Mouse (Mus musculus): ENCODE data around the gene Ciz1. TPM values are rescaled to one million over a fixed set of nuclear protein-coding genes. Genes with fewer than 3 reads are reported as not detected.

Ciz1 gene
- polyA plus RNA-seq, 1 experiment from 2014 or later = 47.5 TPM

DNA sequence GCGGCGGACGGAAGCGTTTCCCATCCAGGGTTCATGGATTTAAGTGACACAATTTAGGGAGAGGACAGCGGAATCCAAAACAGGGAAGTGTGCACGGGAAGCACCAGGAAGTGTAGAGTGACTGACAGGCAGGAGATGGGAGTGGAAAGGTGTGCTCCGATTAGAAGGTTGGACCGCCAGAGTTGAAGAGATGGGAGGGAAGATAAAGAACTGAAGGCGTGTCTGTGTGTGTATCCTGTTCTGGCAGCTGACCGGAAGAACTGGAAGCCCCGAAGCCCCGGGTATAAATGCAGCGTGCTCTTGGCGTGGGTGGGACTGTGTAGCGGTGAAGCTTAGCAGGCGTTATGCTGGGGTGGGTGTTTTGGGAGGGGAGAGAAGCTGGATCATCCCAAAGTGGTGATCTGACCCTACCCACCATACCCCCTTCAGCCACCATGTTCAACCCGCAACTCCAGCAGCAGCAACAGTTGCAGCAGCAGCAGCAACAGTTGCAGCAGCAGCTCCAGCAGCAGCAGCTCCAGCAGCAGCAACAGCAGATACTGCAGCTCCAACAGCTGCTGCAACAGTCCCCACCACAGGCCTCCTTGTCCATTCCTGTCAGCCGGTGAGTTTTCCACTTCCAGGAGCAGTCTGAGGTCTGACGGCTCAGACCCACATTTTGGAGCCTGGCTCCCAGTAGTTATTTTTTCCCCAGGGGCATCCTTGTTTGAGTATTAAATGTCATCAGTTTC lies 11.4 kb downstream of the Ciz1 start:
- Histone ChIP-seq H3K27me3 (ENCODE audit: control insufficient read depth, insufficient read depth, low read length) (0 out of 2 replicates have a peak, but pooled peaks cover 8% of the 10 kb centered on the region), H3K27ac (peak overlapping the region; percentile 83), H3K4me3 (replicated peaks; ENCODE audit: low read length) (peak overlapping the region; percentile 75), H3K4me1 (replicated peaks; ENCODE audit: control insufficient read depth, insufficient read depth, low read length) (peaks cover 17% of the 10 kb centered on the region), H3K9ac (peak overlapping the region; percentile 88), H3K36me3 (replicated peaks; ENCODE audit: control insufficient read depth, insufficient read depth) (peaks cover 39% of the 10 kb centered on the region), H3K9me3 (ENCODE audit: control insufficient read depth, low read length) (no peaks in the 10 kb centered on the region), H3K4me2 (replicated peaks) (peak overlapping the region; percentile 85)
- DNase-seq (ENCODE audit: low spot score) (no peak), ATAC-seq (ENCODE audit: low FRiP score) (peak; percentile 44)
- 9% methylated on average over 19 of the region's 19 CpGs for WGBS

DNA sequence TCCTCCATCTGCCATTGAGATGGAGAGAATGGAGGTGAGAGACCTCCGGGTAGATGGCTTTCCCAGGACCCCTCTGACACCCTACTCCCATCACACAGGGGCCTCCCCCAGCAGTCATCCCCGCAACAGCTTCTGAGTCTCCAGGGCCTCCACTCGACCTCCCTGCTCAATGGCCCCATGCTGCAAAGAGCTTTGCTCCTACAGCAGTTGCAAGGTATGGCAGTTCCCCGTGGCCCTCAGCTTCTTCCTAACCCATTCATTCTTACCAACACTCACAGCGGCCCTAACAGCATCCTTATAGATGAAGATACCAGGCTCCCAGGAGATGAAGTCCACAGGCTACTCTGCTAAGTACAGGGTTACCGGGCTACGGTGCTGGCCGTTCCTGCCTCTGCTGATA lies 12.0 kb downstream of the Ciz1 start:
- no peaks in the 10 kb centered on the region for H3K9me3 ChIP-seq (ENCODE audit: control insufficient read depth, low read length)
- ATAC-seq (ENCODE audit: low FRiP score) (no peak), DNase-seq (ENCODE audit: low spot score) (no peak)
- peaks cover 45% of the 10 kb centered on the region for H3K36me3 ChIP-seq (replicated peaks; ENCODE audit: control insufficient read depth, insufficient read depth)
- H3K9ac ChIP-seq = peak overlapping the region; percentile 88
- H3K4me1 ChIP-seq (replicated peaks; ENCODE audit: control insufficient read depth, insufficient read depth, low read length) = peaks cover 17% of the 10 kb centered on the region
- H3K4me2 ChIP-seq (replicated peaks) = peak overlapping the region; percentile 85
- H3K4me3 ChIP-seq (replicated peaks; ENCODE audit: low read length) = peak overlapping the region; percentile 75
- 83% methylated on average over 8 of the region's 8 CpGs for WGBS
- 0 out of 2 replicates have a peak, but pooled peaks cover 8% of the 10 kb centered on the region for H3K27me3 ChIP-seq (ENCODE audit: control insufficient read depth, insufficient read depth, low read length)
- no peak overlapping the region for H3K27ac ChIP-seq

DNA sequence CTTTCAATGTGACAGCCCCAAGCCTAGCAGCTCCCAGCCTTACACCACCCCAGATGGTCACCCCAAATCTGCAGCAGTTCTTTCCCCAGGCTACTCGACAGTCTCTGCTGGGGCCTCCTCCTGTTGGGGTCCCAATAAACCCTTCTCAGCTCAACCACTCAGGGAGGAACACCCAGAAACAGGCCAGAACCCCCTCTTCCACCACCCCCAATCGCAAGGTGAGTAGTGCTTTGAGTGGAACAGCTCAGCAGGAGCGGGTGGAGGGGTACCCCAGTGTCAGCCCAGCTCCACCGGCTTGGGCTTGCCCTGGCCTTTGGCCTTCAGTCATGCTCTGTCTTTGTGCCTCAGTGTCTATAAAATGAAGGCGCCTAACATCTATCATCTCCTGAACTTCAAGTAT lies 15.2 kb downstream of the Ciz1 start:
- ATAC-seq (ENCODE audit: low FRiP score) = no peak
- H3K27ac ChIP-seq = no peak overlapping the region
- peaks cover 10% of the 10 kb centered on the region for H3K4me1 ChIP-seq (replicated peaks; ENCODE audit: control insufficient read depth, insufficient read depth, low read length)
- H3K36me3 ChIP-seq (replicated peaks; ENCODE audit: control insufficient read depth, insufficient read depth) = peaks cover 77% of the 10 kb centered on the region
- no peaks in the 10 kb centered on the region for H3K9me3 ChIP-seq (ENCODE audit: control insufficient read depth, low read length)
- no peak overlapping the region for H3K9ac ChIP-seq
- WGBS = 98% methylated on average over 5 of the region's 5 CpGs
- DNase-seq (ENCODE audit: low spot score) = no peak
- no peaks in the 10 kb centered on the region for H3K27me3 ChIP-seq (ENCODE audit: control insufficient read depth, insufficient read depth, low read length)
- H3K4me2 ChIP-seq (replicated peaks) = no peak overlapping the region
- H3K4me3 ChIP-seq (replicated peaks; ENCODE audit: low read length) = no peak overlapping the region

DNA sequence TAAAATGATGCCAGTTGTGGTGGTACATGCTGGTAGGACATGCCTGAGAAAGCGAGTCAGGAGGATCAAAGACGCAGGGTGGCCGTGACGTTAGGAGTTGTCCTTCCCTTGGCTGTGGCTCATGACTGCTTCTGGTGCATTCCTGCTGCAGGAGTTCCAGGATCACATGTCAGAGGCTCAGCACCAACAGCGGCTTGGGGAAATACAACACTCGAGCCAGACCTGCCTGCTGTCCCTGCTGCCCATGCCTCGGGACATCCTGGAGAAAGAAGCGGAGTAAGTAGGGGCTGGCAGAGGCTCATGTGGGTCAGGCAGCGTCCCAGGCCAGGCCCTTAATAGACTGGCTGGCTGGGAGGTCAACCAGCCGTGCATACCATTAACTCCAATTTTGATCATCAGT lies 22.1 kb downstream of the Ciz1 start:
- no peak for ATAC-seq (ENCODE audit: low FRiP score)
- no peak overlapping the region for H3K4me2 ChIP-seq (replicated peaks)
- H3K27ac ChIP-seq = no peak overlapping the region
- DNase-seq (ENCODE audit: low spot score) = no peak
- no peaks in the 10 kb centered on the region for H3K27me3 ChIP-seq (ENCODE audit: control insufficient read depth, insufficient read depth, low read length)
- H3K4me1 ChIP-seq (replicated peaks; ENCODE audit: control insufficient read depth, insufficient read depth, low read length) = no peaks in the 10 kb centered on the region
- no peaks in the 10 kb centered on the region for H3K9me3 ChIP-seq (ENCODE audit: control insufficient read depth, low read length)
- H3K36me3 ChIP-seq (replicated peaks; ENCODE audit: control insufficient read depth, insufficient read depth) = peaks cover 95% of the 10 kb centered on the region
- no peak overlapping the region for H3K9ac ChIP-seq
- no peak overlapping the region for H3K4me3 ChIP-seq (replicated peaks; ENCODE audit: low read length)
- WGBS = 91% methylated on average over 10 of the region's 10 CpGs

DNA sequence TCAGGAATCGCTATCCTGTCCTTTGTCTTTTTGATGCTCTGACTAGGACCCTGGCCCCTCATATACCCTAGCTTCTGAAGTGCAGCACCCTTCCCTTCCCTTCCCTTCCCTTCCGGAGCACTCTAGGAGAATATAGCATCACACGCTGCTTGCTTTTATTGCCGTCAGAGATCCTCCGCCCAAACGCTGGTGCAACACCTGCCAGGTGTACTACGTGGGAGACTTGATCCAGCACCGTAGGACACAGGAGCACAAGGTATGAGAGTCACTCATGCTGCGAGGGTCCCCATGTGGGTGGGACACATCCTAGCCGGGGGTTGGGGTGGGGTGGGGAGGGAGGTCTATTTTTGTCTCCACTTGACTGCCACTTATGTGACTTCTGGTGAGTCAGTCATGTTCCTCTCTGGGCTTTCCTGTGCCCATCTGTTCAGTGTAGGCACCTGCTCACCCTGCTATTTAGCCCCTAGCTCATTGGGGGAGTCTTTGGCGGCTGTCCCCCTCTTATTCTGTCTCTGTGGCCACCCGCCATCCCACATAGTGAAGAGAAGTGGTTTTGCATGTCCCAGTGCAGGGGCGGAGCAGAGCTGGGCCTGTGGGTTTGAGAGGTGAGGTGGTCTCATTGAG lies 23.3 kb downstream of the Ciz1 start:
- H3K4me2 ChIP-seq (replicated peaks) = no peak overlapping the region
- no peak for ATAC-seq (ENCODE audit: low FRiP score)

DNA sequence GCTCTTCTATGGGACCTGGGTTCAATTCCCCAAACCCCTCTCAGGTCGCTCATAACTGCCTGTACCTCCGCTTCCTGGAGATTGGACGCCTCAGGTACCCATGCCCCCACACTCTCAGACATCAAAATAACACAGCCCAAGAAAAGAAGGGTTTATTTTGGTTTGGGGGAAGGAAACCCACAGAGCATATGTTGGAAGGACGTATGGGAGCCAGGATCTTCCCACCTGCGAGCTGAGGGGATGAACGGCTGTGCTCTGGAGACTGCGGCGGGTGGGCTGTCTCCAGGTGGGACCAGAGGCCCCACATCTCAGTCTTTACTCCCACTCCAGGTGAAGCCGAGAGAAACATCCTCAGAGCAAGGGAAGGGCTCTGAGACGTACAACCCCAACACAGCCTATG lies 24.8 kb downstream of the Ciz1 start:
- Histone ChIP-seq H3K27me3 (ENCODE audit: control insufficient read depth, insufficient read depth, low read length) (no peaks in the 10 kb centered on the region), H3K9ac (no peak overlapping the region), H3K9me3 (ENCODE audit: control insufficient read depth, low read length) (no peaks in the 10 kb centered on the region), H3K4me1 (replicated peaks; ENCODE audit: control insufficient read depth, insufficient read depth, low read length) (peaks cover 7% of the 10 kb centered on the region), H3K4me2 (replicated peaks) (no peak overlapping the region), H3K27ac (no peak overlapping the region), H3K36me3 (replicated peaks; ENCODE audit: control insufficient read depth, insufficient read depth) (peaks cover 71% of the 10 kb centered on the region), H3K4me3 (replicated peaks; ENCODE audit: low read length) (no peak overlapping the region)
- no peak for ATAC-seq (ENCODE audit: low FRiP score)
- no peak for DNase-seq (ENCODE audit: low spot score)
- 97% methylated on average over 10 of the region's 10 CpGs for WGBS

More for the DNA sequence above, 23.3 kb downstream of the Ciz1 start:
- H3K4me3 ChIP-seq (replicated peaks; ENCODE audit: low read length) = no peak overlapping the region
- H3K36me3 ChIP-seq (replicated peaks; ENCODE audit: control insufficient read depth, insufficient read depth) = peaks cover 86% of the 10 kb centered on the region
- H3K27ac ChIP-seq = no peak overlapping the region
- WGBS = 91% methylated on average over 13 of the region's 13 CpGs
- no peaks in the 10 kb centered on the region for H3K4me1 ChIP-seq (replicated peaks; ENCODE audit: control insufficient read depth, insufficient read depth, low read length)
- H3K9me3 ChIP-seq (ENCODE audit: control insufficient read depth, low read length) = no peaks in the 10 kb centered on the region
- no peak for DNase-seq (ENCODE audit: low spot score)
- no peaks in the 10 kb centered on the region for H3K27me3 ChIP-seq (ENCODE audit: control insufficient read depth, insufficient read depth, low read length)
- no peak overlapping the region for H3K9ac ChIP-seq

DNA sequence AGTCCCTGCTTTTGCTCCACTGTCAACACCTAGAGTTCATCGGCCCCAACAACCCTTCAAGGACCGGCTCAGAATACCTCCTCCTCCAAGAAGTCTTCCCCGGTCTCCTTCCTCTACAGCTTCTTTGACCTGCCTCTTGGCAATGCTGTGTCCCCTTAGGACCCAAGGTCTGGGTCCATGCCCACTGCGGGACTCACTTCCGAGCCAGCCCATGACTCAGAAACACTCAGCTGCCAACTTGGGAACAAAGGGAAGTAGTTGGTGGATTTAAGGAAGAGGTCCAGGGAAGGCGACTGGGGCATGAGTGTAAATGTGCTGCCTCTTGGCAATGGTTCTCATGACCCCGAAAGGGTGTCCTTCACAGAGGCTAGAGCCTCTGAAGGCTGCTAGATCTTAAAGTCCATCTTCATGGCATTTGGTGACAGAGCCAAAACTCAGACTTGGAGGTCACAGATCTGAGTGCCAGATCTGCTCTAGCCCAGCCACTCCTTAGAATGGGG lies 27.9 kb downstream of the Ciz1 start:
- H3K36me3 ChIP-seq (replicated peaks; ENCODE audit: control insufficient read depth, insufficient read depth) = peaks cover 45% of the 10 kb centered on the region
- H3K4me1 ChIP-seq (replicated peaks; ENCODE audit: control insufficient read depth, insufficient read depth, low read length) = peaks cover 7% of the 10 kb centered on the region
- H3K4me3 ChIP-seq (replicated peaks; ENCODE audit: low read length) = no peak overlapping the region
- no peak overlapping the region for H3K27ac ChIP-seq
- H3K9me3 ChIP-seq (ENCODE audit: control insufficient read depth, low read length) = no peaks in the 10 kb centered on the region
- no peak for DNase-seq (ENCODE audit: low spot score)
- no peak for ATAC-seq (ENCODE audit: low FRiP score)
- no peak overlapping the region for H3K9ac ChIP-seq
- no peaks in the 10 kb centered on the region for H3K27me3 ChIP-seq (ENCODE audit: control insufficient read depth, insufficient read depth, low read length)
- H3K4me2 ChIP-seq (replicated peaks) = no peak overlapping the region
- WGBS = 94% methylated on average over 7 of the region's 7 CpGs

DNA sequence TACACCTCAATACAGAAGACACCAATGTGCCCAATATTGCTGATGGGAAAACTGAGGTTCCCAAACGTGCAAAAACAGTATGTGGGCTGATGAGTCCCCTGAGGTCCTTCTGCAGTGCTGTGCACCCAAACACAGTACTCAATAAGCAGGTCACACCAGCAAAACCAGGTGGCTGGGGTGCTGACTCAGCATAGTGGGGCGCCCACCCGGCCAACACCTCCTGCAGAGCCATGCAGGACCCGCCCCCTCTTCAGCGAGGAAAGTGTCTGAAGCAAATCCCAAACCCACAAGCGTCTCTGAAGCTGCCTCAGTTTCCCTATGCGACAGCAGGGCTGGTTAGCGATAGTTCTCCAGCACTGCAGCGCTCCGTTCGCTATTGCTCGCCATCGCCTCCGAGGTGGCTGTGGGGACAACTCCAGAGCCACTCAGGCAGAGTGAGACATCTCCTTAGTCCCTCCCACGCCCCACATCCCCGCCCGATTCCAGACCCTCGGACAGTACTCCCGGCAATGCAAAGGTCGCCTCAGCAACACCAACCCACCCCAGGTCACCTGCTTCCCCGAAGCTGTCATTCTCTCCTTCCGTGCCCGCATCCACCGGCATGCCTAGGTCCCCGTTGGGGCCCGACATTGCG lies 29.1 kb downstream of the Ciz1 start:
- DNase-seq (ENCODE audit: low spot score) (no peak), ATAC-seq (ENCODE audit: low FRiP score) (peak; percentile 38)
- Histone ChIP-seq H3K4me3 (replicated peaks; ENCODE audit: low read length) (peak overlapping the region; percentile 71), H3K4me1 (replicated peaks; ENCODE audit: control insufficient read depth, insufficient read depth, low read length) (peaks cover 7% of the 10 kb centered on the region), H3K9me3 (ENCODE audit: control insufficient read depth, low read length) (no peaks in the 10 kb centered on the region), H3K27me3 (ENCODE audit: control insufficient read depth, insufficient read depth, low read length) (no peaks in the 10 kb centered on the region), H3K9ac (peak overlapping the region; percentile 66), H3K27ac (0 out of 2 replicates have a peak overlapping the region, but pooled peaks have one; percentile 39), H3K4me2 (replicated peaks) (peak overlapping the region; percentile 99), H3K36me3 (replicated peaks; ENCODE audit: control insufficient read depth, insufficient read depth) (peaks cover 33% of the 10 kb centered on the region)
- under 1% methylated on average over 26 of the region's 27 CpGs for WGBS

DNA sequence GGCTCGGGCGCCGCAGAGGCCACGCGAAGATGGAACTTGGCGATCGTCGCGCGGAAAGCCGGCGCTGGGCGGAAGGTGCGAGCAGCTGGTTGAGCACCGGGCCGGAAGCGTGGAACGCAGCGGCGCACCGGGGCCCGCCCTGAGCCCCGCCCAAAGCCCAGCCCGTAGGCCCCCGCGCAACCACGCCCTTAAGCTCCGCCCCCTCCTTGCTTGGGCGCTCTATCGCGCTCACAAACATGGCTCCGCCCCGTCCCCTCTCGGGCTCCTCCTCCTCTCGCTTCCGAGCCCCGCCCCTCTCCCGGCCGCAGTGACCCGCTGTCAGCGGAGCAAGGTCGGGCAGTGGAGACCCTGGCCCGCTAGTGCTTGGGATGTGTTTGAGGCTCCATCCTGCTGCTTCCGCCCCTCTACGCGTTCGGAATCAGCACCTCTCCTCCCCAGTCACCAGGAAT lies 29.7 kb downstream of the Ciz1 start, which contains the start of gene 1110008P14Rik:
Gene 1110008P14Rik, minus strand, starts transcription at position 164 of the 449 bp plus-strand sequence.
- Histone ChIP-seq H3K27me3 (ENCODE audit: control insufficient read depth, insufficient read depth, low read length) (no peaks in the 10 kb centered on the region), H3K4me2 (replicated peaks) (peak within 1 kb of the TSS; percentile 99), H3K36me3 (replicated peaks; ENCODE audit: control insufficient read depth, insufficient read depth) (peaks cover 27% of the 10 kb centered on the region), H3K27ac (peak within 1 kb of the TSS; percentile 58; the same call in 1 of the 2 replicates), H3K4me1 (replicated peaks; ENCODE audit: control insufficient read depth, insufficient read depth, low read length) (peaks cover 7% of the 10 kb centered on the region), H3K4me3 (replicated peaks; ENCODE audit: low read length) (peak within 1 kb of the TSS; percentile 71), H3K9ac (peak within 1 kb of the TSS; percentile 66), H3K9me3 (ENCODE audit: control insufficient read depth, low read length) (no peaks in the 10 kb centered on the region)
- under 1% methylated on average over 38 of the region's 47 CpGs for WGBS
- ATAC-seq (ENCODE audit: low FRiP score) (peak; percentile 91), DNase-seq (ENCODE audit: low spot score) (peak; percentile 82)

Data from hindbrain, embryonic 14.5 days (tissue).